Mouse (Mus musculus) stomach, postnatal 0 days (tissue): ENCODE data around the gene Ercc5. TPM values are rescaled to one million over a fixed set of nuclear protein-coding genes. Genes with fewer than 3 reads are reported as not detected.

ENCODE experiments used
- ATAC-seq: fragments of 200-750 bp; cut with Nextera tagmentation; 2 replicates; pipeline ENCODE4 v1.8.0; 2017; ENCODE audit not compliant: low FRiP score, low TSS enrichment
- DNase-seq: peaks from one replicate; pipeline ENCODE4 v3.0.0-alpha.2; 2016; ENCODE audit warnings: low spot score
- H3K27ac ChIP-seq: fragments of 300-500 bp; sonication (generic); replicated peaks from 2 replicates; pipeline ENCODE4 v1.5.1; 2014; ENCODE audit warnings: mild to moderate bottlenecking, control low read depth
- H3K27me3 ChIP-seq: fragments of 300-500 bp; sonication (generic); 2 replicates; pipeline ENCODE4 v1.6.1; 2014; ENCODE audit warnings: low read length; ENCODE audit not compliant: control insufficient read depth, insufficient read depth
- H3K36me3 ChIP-seq: fragments of 300-500 bp; sonication (generic); 2 replicates; pipeline ENCODE4 v1.6.1; 2014; ENCODE audit warnings: low read length, mixed read lengths; ENCODE audit not compliant: control insufficient read depth, insufficient read depth
- H3K4me1 ChIP-seq: fragments of 300-500 bp; sonication (generic); replicated peaks from 2 replicates; pipeline ENCODE4 v1.6.1; 2014; ENCODE audit warnings: antibody characterized with exemption; ENCODE audit not compliant: control insufficient read depth, insufficient read depth
- H3K4me2 ChIP-seq: fragments of 300-500 bp; sonication (generic); replicated peaks from 2 replicates; pipeline ENCODE4 v1.6.1; 2014; ENCODE audit warnings: low read depth, mild to moderate bottlenecking, control low read depth, moderate library complexity
- H3K4me3 ChIP-seq: fragments of 300-500 bp; sonication (generic); 2 replicates; pipeline ENCODE4 v1.5.1; 2014; ENCODE audit warnings: low read depth, low read length, control low read depth
- H3K9ac ChIP-seq: fragments of 300-500 bp; sonication (generic); 2 replicates; pipeline ENCODE4 v1.6.1; 2014; ENCODE audit warnings: mild to moderate bottlenecking, low read length, control low read depth, mixed read lengths
- H3K9me3 ChIP-seq: fragments of 300-500 bp; sonication (generic); 2 replicates; pipeline ENCODE4 v1.6.1; 2016; ENCODE audit warnings: low read length; ENCODE audit not compliant: control insufficient read depth
- CTCF ChIP-seq: IDR thresholded peaks from 2 replicates; pipeline ENCODE4 v1.5.1; 2016; ENCODE audit warnings: antibody characterized with exemption, low read depth, mild to moderate bottlenecking, moderate library complexity
- EP300 ChIP-seq: optimal IDR thresholded peaks from 2 replicates; pipeline ENCODE3; 2016; ENCODE audit warnings: antibody characterized with exemption
- WGBS: fragments of 180-500 bp; shearing (Covaris S2); extraction: QIAGEN DNeasy Blood & Tissue Kit; methylation state at CpG from one replicate; pipeline ENCODE4 v1.1.7; 2014; 5-methylcytosine and 5-hydroxymethylcytosine counted together
- polyA plus RNA-seq: library from polyadenylated mRNA; unstranded; fragments of >200 nt; fragmentation: Nextera tagmentation; extraction: Ambion mirVana; gene quantifications from 2 replicates; pipeline ENCODE4 v1.2.1, GENCODE M21; 2015

Ercc5 gene
- polyA plus RNA-seq, 1 experiment from 2014 or later = 9.1 TPM

DNA sequence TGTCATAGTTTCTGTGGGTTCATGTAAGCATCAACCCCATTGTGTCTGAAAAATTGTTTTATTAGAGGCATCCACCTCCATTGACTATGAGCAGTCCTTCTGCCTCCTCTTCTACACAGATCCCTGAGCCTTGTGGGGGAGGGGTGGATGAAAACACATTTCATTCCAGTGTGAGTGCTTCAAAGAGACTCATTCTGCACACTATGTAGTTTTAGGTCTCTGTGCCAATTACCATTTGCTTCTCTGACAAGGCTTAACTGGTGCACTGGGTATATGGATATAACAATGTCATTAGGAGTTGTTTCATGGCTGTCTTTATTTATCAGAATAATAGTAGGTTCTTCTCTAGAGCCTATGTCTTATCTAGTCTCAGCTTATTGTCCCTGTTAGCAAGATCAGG, 38.9 kb downstream of the Ercc5 start:
- no peaks in the 10 kb centered on the region for H3K36me3 ChIP-seq
- H3K9me3 ChIP-seq = no peaks in the 10 kb centered on the region
- no peak overlapping the region for H3K27ac ChIP-seq
- ATAC-seq (no peak), DNase-seq (no peak)
- H3K4me3 ChIP-seq = no peak overlapping the region
- no peaks in the 10 kb centered on the region for H3K27me3 ChIP-seq
- no peak overlapping the region for H3K9ac ChIP-seq
- H3K4me2 ChIP-seq = no peak overlapping the region
- no peak for TF ChIP-seq EP300
- no peak for TF ChIP-seq CTCF
- no peaks in the 10 kb centered on the region for H3K4me1 ChIP-seq

DNA sequence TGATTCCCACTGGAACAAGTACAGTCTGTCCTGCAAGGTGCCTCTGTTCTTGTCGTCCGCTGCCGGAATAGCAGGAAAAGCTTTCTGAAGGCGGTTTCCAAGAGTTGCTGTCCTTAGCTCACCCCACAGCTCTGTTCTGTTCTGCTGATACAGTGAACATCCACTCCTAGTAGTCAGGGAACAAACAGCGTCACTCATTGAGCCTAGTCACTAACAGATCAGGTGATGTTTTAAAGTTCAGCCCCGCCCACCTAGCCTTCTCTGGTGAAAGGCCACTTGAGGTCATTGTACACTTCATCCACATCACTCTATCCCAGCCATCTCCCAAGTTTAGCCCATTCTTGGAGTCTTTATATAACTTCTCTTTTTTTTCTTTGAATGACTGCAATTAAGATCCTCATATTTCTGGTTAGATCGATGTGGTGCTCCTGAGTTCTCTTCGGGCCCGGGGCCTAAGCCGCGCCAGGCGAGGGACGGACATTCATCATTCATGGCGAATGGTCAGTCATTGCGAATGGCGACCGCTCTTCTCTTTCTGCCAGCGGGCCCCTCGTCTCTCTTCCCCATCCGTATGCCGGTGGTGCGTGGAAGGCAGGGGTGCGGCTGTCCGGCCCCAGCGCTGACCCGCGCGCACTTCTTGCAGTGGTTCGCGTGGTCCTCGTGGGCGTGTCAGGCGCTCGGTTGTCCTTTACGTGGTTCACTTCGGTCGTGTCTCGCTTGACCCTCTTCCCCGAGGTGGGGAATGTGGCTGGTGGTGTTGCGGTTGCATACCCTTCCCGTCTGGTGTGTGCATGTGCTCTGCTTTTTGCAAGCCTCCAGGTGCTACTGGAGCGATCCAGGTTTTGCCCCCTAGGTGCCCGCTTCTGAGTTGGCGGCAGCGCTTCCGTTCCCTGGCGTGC, 51.0 kb downstream of the Ercc5 start:
- TF ChIP-seq CTCF (no peak), EP300 (no peak)
- Histone ChIP-seq H3K27ac (no peak overlapping the region), H3K9ac (peak overlapping the region; percentile 41; the same call in 1 of the 2 replicates), H3K4me3 (peak overlapping the region; percentile 42), H3K4me2 (peak overlapping the region; percentile 86), H3K4me1 (peaks cover 3% of the 10 kb centered on the region; the same call in 1 of the 2 replicates), H3K27me3 (no peaks in the 10 kb centered on the region), H3K36me3 (no peaks in the 10 kb centered on the region), H3K9me3 (no peaks in the 10 kb centered on the region)
- peak; percentile 32 for DNase-seq
- peak; percentile 66; the same call in 1 of the 2 replicates for ATAC-seq
- WGBS = 11% methylated on average over 47 of the region's 47 CpGs

DNA sequence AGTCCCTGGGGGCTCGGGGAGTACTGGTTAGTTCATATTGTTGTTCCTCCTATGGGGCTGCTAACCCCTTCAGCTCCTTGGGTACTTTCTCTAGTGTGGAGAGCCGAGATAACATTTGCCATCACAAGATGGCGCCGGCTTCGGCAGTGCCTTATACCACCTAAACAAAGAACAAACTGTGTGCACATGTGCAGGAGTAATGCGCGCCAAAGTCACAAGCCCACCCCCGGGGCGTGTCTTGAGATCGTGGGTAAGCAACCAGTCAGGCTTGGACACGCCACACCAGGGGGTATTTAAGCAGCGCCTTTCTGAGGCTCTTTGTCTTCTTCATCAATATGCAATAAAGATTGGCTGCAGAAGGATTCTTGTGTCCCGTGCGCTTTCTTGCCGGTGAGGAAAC, 55.3 kb downstream of the Ercc5 start:
- 88% methylated on average over 15 of the region's 15 CpGs for WGBS
- no peak for DNase-seq
- H3K27ac ChIP-seq = no peak overlapping the region
- H3K36me3 ChIP-seq = no peaks in the 10 kb centered on the region
- no peak for ATAC-seq
- H3K4me2 ChIP-seq = no peak overlapping the region
- TF ChIP-seq EP300 = no peak
- TF ChIP-seq CTCF = no peak
- no peaks in the 10 kb centered on the region for H3K27me3 ChIP-seq
- no peak overlapping the region for H3K9ac ChIP-seq
- peaks cover 3% of the 10 kb centered on the region; the same call in 1 of the 2 replicates for H3K4me1 ChIP-seq
- H3K4me3 ChIP-seq = no peak overlapping the region
- H3K9me3 ChIP-seq = no peaks in the 10 kb centered on the region

DNA sequence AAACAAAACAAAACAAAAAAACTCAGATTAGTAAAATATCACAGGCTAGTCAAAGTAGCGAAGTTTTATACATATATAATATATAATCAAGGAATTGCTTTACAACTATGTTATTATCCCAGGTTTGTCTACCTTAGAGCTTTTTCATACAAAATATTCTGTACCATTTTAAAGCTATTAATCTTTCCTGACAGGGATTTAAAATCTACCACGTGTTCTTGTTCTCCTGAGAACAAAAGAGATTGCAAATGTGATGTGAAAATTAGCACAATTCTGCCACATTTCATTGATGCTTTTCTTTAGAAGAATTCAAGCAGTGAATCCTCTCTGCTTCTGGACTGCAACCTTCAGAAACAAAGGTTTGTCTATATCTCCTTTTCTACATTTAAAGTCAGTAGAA, 66.9 kb downstream of the Ercc5 start:
- no peaks in the 10 kb centered on the region for H3K27me3 ChIP-seq
- no peak overlapping the region for H3K9ac ChIP-seq
- no peak overlapping the region for H3K27ac ChIP-seq
- H3K36me3 ChIP-seq = no peaks in the 10 kb centered on the region
- no peak for ATAC-seq
- 0 out of 2 replicates have a peak, but pooled peaks cover 4% of the 10 kb centered on the region for H3K4me1 ChIP-seq
- no peak overlapping the region for H3K4me2 ChIP-seq
- no peaks in the 10 kb centered on the region for H3K9me3 ChIP-seq
- H3K4me3 ChIP-seq = no peak overlapping the region
- 53% methylated on average over 2 of the region's 2 CpGs for whole genome bisulfite sequencing
- no peak for DNase-seq
- TF ChIP-seq CTCF (no peak), EP300 (no peak)

DNA sequence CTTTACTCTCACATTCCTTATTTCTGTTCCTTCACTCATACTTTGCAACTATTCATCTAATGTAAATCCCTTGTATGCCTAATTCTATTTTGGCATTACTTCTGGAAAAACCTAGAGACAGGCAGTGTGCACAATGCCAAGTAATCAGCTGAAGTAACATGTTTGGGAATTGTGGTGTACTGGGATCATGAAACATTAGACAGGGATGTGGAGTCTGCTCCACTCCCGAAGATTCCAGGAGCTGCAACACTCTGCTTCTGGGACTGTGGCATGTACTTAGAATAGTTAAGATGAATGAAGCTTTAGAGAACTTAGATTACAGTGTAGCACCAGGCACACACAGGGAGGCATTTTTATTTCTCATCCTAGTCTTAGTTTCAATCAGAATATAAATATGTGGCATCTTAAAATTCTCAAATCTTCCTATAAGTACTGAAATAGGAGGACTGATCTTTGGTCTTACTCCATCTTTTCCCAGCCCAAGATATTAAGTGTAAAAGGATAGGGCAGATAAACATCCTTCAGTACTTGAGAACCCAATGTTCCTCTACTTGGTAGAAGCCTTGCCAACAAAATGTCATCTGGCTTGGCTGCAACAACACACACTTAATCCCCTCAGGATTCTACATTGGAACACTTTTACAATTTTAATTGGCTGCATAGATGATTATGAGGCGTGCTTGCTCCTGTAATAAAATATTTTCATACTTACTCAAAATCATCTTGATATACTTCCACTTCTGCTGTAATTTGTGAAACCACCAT, 69.0 kb downstream of the Ercc5 start:
- H3K27ac ChIP-seq = 0 out of 2 replicates have a peak overlapping the region, but pooled peaks have one; percentile 20
- H3K4me1 ChIP-seq = 0 out of 2 replicates have a peak, but pooled peaks cover 4% of the 10 kb centered on the region
- no peaks in the 10 kb centered on the region for H3K9me3 ChIP-seq
- TF ChIP-seq CTCF (no peak), EP300 (no peak)
- H3K4me3 ChIP-seq = no peak overlapping the region
- WGBS = 31% methylated on average over 2 of the region's 2 CpGs
- H3K4me2 ChIP-seq = no peak overlapping the region
- H3K27me3 ChIP-seq = no peaks in the 10 kb centered on the region
- no peaks in the 10 kb centered on the region for H3K36me3 ChIP-seq
- DNase-seq (no peak), ATAC-seq (peak; percentile 45; the same call in 1 of the 2 replicates)
- H3K9ac ChIP-seq = no peak overlapping the region
